Mouse (Mus musculus) ES-E14 (cell line): ENCODE measurements at regions not wholly inside any gene's neighbourhood (a gene's known extent, or its start where the extent isn't known, plus 50 kb on each side); places are given as distances from the start of the nearest gene placed in this dataset.

Source experiments
- CHD2 ChIP-seq: IDR thresholded peaks from 2 replicates; pipeline ENCODE4 v1.6.1; 2014; ENCODE audit warnings: mild to moderate bottlenecking, low read depth, low read length, inconsistent platforms
- HCFC1 ChIP-seq: IDR thresholded peaks from 2 replicates; pipeline ENCODE4 v1.6.1; 2012; ENCODE audit warnings: low read length, inconsistent platforms, borderline replicate concordance; ENCODE audit not compliant: insufficient read depth
- MAFK ChIP-seq: IDR thresholded peaks from 2 replicates; pipeline ENCODE4 v1.6.1; 2014; ENCODE audit warnings: mild to moderate bottlenecking, low read depth, low read length, inconsistent platforms; ENCODE audit not compliant: insufficient read depth
- ZNF384 ChIP-seq: IDR thresholded peaks from 2 replicates; pipeline ENCODE4 v1.6.1; 2012; ENCODE audit warnings: low read depth, low read length, inconsistent platforms

GRCm38 (mm10) chr13:55900190-55900526 lies 64.2 kb upstream of the Pitx1 start:
- TF ChIP-seq ZNF384, result no peak
- TF ChIP-seq CHD2, result no peak
- no peak for TF ChIP-seq MAFK
- TF ChIP-seq HCFC1, result no peak
